Mouse (Mus musculus): ENCODE results near the gene Alg14.

DNA sequence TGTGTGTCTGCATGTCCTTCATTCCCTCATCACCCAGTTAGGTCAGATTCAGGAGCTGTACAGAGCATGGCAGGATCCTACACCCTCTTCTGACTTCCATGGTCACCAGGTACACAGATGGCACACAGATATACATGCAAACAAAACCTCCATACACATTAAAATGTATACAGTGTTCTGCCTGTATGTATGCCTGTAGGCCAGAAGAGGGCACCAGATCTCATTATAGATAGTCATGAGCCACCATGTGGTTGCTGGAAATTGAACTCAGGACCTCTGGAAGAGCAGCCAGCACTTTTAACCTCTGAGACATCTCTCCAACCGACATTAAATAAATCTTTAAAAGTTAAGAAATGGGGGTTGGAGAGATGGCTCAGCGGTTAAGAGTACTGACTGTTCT, 2.6 kb downstream of the Alg14 start:
- TF ChIP-seq CTCF (IDR thresholded peaks at IDR 0.05; ENCODE audit: extremely low read depth, insufficient read length, insufficient replicate concordance, low read depth, low read length), result no peak
- TF ChIP-seq POLR2A (IDR thresholded peaks at IDR 0.05; ENCODE audit: low read depth, low read length), result no peak

All from small intestine, adult 2 months (tissue).